Mouse (Mus musculus): Measurements from ENCODE around the gene B4galnt4. TPM values are rescaled to one million over a fixed set of nuclear protein-coding genes. Genes with fewer than 3 reads are reported as not detected.
A peak's percentile ranks its signal among the peaks of the same experiment; 100 is the strongest.

B4galnt4 gene
- polyA plus RNA-seq, 1 experiment: 18.3 TPM

DNA sequence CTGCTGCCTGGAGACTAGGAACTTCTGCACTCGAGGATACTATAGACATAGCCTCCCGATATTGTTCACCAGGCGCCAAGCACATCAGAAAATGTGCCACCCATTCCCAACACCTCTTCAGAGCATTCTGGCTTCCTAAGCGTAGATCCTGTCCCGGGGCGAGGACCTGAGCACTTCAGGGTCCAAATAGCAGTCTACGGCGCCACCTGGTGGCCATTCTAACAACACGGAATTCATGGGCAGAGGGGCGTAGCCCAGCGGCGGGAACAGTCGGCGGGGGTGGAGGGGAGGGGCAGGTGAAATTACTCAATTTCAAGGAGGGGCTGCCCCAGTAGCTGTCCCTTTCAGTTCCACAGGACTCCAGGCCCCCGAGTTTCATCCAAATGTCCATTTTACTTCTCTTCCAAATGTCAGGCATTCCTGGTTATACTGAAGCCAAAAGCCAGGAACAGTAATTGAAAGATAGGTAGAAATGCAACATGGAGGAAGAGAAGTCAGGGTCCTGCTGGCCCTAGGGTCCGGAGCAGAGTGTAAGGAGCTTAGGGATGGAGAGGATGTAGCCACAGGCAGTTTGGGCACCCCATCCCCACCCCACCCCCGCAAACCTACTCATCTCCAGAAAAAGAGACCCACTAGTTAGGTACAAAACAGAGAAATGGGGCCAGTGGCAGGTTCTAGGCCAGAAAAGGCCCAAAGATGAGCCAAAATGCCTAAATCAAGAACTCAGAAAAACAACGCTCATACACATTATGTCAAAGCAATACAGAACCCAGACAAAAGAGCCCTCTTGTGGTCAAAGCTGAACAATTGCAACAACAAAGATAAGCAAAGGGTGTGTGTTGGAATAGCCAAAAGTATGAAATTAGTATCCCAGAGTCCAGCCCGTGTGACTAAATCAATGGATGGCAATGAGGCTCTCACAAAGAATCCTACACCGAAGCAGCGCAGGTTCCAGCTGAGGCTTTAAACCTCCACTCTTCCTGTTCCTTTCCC lies 12.4 kb upstream of the B4galnt4 start:
- no peaks in the 10 kb centered on the region for H3K36me3 ChIP-seq (ENCODE audit: control insufficient read depth, insufficient read depth, low read length, poor library complexity, severe bottlenecking)

DNA sequence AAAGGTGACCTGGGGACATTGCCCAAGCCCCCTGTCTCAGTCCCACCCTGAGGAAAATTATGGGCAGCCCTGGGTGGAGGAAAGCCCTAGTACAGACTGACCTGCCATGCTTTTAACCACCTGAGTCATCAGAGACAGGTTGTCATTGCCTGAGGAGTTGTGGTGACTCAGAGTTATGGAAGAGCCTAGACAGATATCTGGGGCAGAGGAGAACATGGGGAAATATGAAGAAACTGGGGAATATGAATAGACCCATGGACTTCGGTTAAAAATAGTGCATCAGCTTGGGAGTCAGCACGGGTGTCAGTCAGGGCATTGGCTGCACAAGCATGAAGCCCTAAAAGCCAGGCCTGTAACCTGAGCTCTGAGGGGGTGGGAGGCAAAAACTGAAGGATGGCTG lies 11.6 kb upstream of the B4galnt4 start:
- Histone ChIP-seq H3K4me1 (ENCODE audit: control insufficient read depth, insufficient read depth, low read length) (peaks cover 2% of the 10 kb centered on the region), H3K27me3 (ENCODE audit: control insufficient read depth, insufficient read depth, low read length, poor library complexity, severe bottlenecking) (no peaks in the 10 kb centered on the region), H3K9me3 (replicated peaks; ENCODE audit: control insufficient read depth, insufficient read depth, low read length, poor library complexity, severe bottlenecking) (no peaks in the 10 kb centered on the region), H3K36me3 (ENCODE audit: control insufficient read depth, insufficient read depth, low read length, poor library complexity, severe bottlenecking) (no peaks in the 10 kb centered on the region), H3K9ac (ENCODE audit: low read depth, poor library complexity, severe bottlenecking) (no peak overlapping the region), H3K4me3 (ENCODE audit: low read depth, low read length) (no peak overlapping the region), H3K27ac (ENCODE audit: insufficient read depth, low read length) (0 out of 2 replicates have a peak overlapping the region, but pooled peaks have one; percentile 3)
- TF ChIP-seq CTCF (IDR thresholded peaks at IDR 0.05; ENCODE audit: low read depth, low read length): no peak
- TF ChIP-seq EP300 (IDR thresholded peaks at IDR 0.05; ENCODE audit: insufficient read depth, low read depth, low read length): no peak
- TF ChIP-seq POLR2A (IDR thresholded peaks at IDR 0.05; ENCODE audit: insufficient read depth, low read length): no peak

More for the DNA sequence above, 12.4 kb upstream of the B4galnt4 start:
- Histone ChIP-seq H3K9me3 (replicated peaks; ENCODE audit: control insufficient read depth, insufficient read depth, low read length, poor library complexity, severe bottlenecking) (no peaks in the 10 kb centered on the region), H3K4me3 (ENCODE audit: low read depth, low read length) (peak overlapping the region; percentile 61), H3K9ac (ENCODE audit: low read depth, poor library complexity, severe bottlenecking) (peak overlapping the region; percentile 38), H3K27me3 (ENCODE audit: control insufficient read depth, insufficient read depth, low read length, poor library complexity, severe bottlenecking) (no peaks in the 10 kb centered on the region), H3K27ac (ENCODE audit: insufficient read depth, low read length) (peak overlapping the region; percentile 75), H3K4me1 (ENCODE audit: control insufficient read depth, insufficient read depth, low read length) (peaks cover 2% of the 10 kb centered on the region)
- TF ChIP-seq EP300 (IDR thresholded peaks at IDR 0.05; ENCODE audit: insufficient read depth, low read depth, low read length) (peak; percentile 72; the same call in 1 of the 2 replicates), CTCF (IDR thresholded peaks at IDR 0.05; ENCODE audit: low read depth, low read length) (peak; percentile 86), POLR2A (IDR thresholded peaks at IDR 0.05; ENCODE audit: insufficient read depth, low read length) (no peak)

DNA sequence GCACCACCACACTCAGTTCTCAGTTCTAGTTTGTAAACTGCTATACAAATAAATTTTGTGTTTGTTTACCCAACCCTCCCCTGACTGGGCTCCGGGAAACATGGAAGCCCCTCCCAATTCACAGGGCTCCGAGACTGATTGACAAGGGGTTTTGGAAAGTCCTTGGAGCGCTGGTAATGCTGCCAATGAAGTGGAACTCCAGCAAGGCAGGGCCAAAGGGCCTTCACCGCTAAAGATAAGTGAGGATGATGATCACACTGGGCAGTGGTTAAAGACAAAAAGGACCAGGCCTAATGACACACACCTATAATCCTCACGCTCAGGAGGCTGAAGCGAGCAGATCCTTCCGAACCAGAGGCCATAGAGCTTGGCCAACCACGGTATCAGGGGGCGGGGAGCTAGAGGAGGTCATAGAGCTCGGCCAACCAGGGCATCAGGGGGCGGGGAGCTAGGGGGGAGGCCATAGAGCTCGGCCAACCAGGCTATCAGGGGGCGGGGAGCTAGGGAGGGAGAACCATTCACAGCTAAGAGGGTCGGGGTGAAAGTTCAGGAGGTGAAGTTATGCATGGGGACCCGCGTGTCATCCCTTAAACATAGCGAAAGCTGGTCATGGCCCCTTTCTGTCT lies 9.7 kb upstream of the B4galnt4 start:
- H3K4me1 ChIP-seq (ENCODE audit: control insufficient read depth, insufficient read depth, low read length): peaks cover 2% of the 10 kb centered on the region
- peak overlapping the region; percentile 46; the same call in 1 of the 2 replicates for H3K27ac ChIP-seq (ENCODE audit: insufficient read depth, low read length)
- no peaks in the 10 kb centered on the region for H3K36me3 ChIP-seq (ENCODE audit: control insufficient read depth, insufficient read depth, low read length, poor library complexity, severe bottlenecking)
- no peak for TF ChIP-seq EP300 (IDR thresholded peaks at IDR 0.05; ENCODE audit: insufficient read depth, low read depth, low read length)
- no peak for TF ChIP-seq CTCF (IDR thresholded peaks at IDR 0.05; ENCODE audit: low read depth, low read length)
- H3K27me3 ChIP-seq (ENCODE audit: control insufficient read depth, insufficient read depth, low read length, poor library complexity, severe bottlenecking): no peaks in the 10 kb centered on the region
- H3K9me3 ChIP-seq (replicated peaks; ENCODE audit: control insufficient read depth, insufficient read depth, low read length, poor library complexity, severe bottlenecking): no peaks in the 10 kb centered on the region
- H3K9ac ChIP-seq (ENCODE audit: low read depth, poor library complexity, severe bottlenecking): peak overlapping the region; percentile 31; the same call in 1 of the 2 replicates
- H3K4me3 ChIP-seq (ENCODE audit: low read depth, low read length): peak overlapping the region; percentile 95

DNA sequence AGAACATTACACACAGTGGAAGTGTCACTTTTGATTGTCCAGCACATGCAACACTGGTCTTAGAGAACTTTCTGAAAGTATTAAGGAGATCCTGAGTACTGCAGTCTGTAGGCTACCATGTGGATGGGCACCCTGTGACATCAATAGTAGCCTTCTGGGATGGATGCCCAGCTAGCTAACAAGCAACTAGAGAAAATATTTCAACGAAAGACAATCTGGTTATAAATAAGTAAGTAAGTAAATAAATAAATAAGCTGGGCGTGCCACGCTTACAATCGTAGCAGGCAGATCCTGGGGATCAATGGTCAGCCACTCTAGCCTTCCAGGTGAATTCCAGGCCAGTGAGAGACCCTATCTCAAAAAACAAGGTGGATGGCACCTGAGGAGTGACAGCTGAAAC lies 8.9 kb upstream of the B4galnt4 start:
- Histone ChIP-seq H3K27ac (ENCODE audit: insufficient read depth, low read length) (no peak overlapping the region), H3K9ac (ENCODE audit: low read depth, poor library complexity, severe bottlenecking) (no peak overlapping the region), H3K4me3 (ENCODE audit: low read depth, low read length) (peak overlapping the region; percentile 64), H3K36me3 (ENCODE audit: control insufficient read depth, insufficient read depth, low read length, poor library complexity, severe bottlenecking) (no peaks in the 10 kb centered on the region), H3K27me3 (ENCODE audit: control insufficient read depth, insufficient read depth, low read length, poor library complexity, severe bottlenecking) (no peaks in the 10 kb centered on the region), H3K9me3 (replicated peaks; ENCODE audit: control insufficient read depth, insufficient read depth, low read length, poor library complexity, severe bottlenecking) (no peaks in the 10 kb centered on the region), H3K4me1 (ENCODE audit: control insufficient read depth, insufficient read depth, low read length) (peaks cover 5% of the 10 kb centered on the region)
- TF ChIP-seq CTCF (IDR thresholded peaks at IDR 0.05; ENCODE audit: low read depth, low read length) (no peak), EP300 (IDR thresholded peaks at IDR 0.05; ENCODE audit: insufficient read depth, low read depth, low read length) (no peak), POLR2A (IDR thresholded peaks at IDR 0.05; ENCODE audit: insufficient read depth, low read length) (no peak)

DNA sequence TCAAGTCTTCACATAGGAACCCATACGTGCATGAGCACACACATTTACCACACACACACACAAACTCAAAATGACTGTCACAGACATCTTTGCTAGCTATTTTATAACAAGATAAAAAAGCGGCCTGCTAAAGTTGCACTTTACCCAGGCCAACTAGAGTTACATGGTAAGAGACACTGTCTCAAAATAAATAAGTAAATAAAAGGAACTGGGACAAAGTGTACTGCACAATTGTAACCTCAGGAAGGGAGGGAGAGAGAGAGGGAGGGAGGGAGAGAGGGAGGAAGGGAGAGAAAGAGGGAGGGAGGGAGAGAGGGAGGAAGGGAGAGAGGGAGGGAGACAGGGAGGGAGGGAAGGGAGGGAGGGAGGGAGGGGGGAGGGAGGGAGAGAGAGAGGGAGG lies 8.5 kb upstream of the B4galnt4 start:
- Histone ChIP-seq H3K9ac (ENCODE audit: low read depth, poor library complexity, severe bottlenecking) (no peak overlapping the region), H3K27ac (ENCODE audit: insufficient read depth, low read length) (no peak overlapping the region), H3K4me3 (ENCODE audit: low read depth, low read length) (no peak overlapping the region), H3K36me3 (ENCODE audit: control insufficient read depth, insufficient read depth, low read length, poor library complexity, severe bottlenecking) (no peaks in the 10 kb centered on the region), H3K9me3 (replicated peaks; ENCODE audit: control insufficient read depth, insufficient read depth, low read length, poor library complexity, severe bottlenecking) (no peaks in the 10 kb centered on the region), H3K4me1 (ENCODE audit: control insufficient read depth, insufficient read depth, low read length) (peaks cover 5% of the 10 kb centered on the region), H3K27me3 (ENCODE audit: control insufficient read depth, insufficient read depth, low read length, poor library complexity, severe bottlenecking) (no peaks in the 10 kb centered on the region)
- TF ChIP-seq POLR2A (IDR thresholded peaks at IDR 0.05; ENCODE audit: insufficient read depth, low read length) (no peak), CTCF (IDR thresholded peaks at IDR 0.05; ENCODE audit: low read depth, low read length) (no peak), EP300 (IDR thresholded peaks at IDR 0.05; ENCODE audit: insufficient read depth, low read depth, low read length) (no peak)

All from ES-Bruce4 (cell line).